Mouse (Mus musculus) liver, embryonic 14.5 days (tissue): ENCODE results near the gene Krr1. TPM values are rescaled to one million over a fixed set of nuclear protein-coding genes. Genes with fewer than 3 reads are reported as not detected.

ENCODE experiments used
- ATAC-seq: fragments of 200-750 bp; cut with Nextera tagmentation; 2 replicates; pipeline ENCODE4 v1.8.0; 2017; ENCODE audit warnings: moderate number of reproducible peaks, mild to moderate bottlenecking, moderate library complexity; ENCODE audit not compliant: insufficient read depth
- DNase-seq, 3 experiments: peaks; one replicate each; pipeline ENCODE4 v3.0.0-alpha.2; 2012 to 2013; ENCODE audit warnings: low read depth in 3 of 3, low spot score in 3 of 3
- H3K27ac ChIP-seq: fragments of 300-500 bp; sonication (generic); 2 replicates; pipeline ENCODE4 v1.5.1; 2014; ENCODE audit warnings: moderate library complexity, mild to moderate bottlenecking, control low read depth, inconsistent platforms
- H3K27me3 ChIP-seq: fragments of 300-500 bp; sonication (generic); 2 replicates; pipeline ENCODE4 v1.6.1; 2014; ENCODE audit warnings: mild to moderate bottlenecking, low read length, moderate library complexity; ENCODE audit not compliant: control insufficient read depth, insufficient read depth
- H3K36me3 ChIP-seq: fragments of 300-500 bp; sonication (generic); replicated peaks from 2 replicates; pipeline ENCODE4 v1.6.1; 2014; ENCODE audit warnings: low read depth; ENCODE audit not compliant: control insufficient read depth, insufficient read depth
- H3K4me1 ChIP-seq, 2 experiments: fragments of 200-500 bp in 1 of 2; fragments of 300-500 bp in 1 of 2; sonication (generic) in 1 of 2; replicated peaks; 2 replicates each; pipeline ENCODE4 v1.6.1; 2012 to 2014; ENCODE audit warnings: antibody characterized with exemption in 1 of 2, inconsistent platforms in 1 of 2, low read length in 1 of 2; ENCODE audit not compliant: control insufficient read depth in 2 of 2, insufficient read depth in 2 of 2
- H3K4me2 ChIP-seq: fragments of 300-500 bp; sonication (generic); 2 replicates; pipeline ENCODE4 v1.6.1; 2014; ENCODE audit warnings: low read depth, mild to moderate bottlenecking, control low read depth, moderate library complexity
- H3K4me3 ChIP-seq, 2 experiments: fragments of 200-500 bp in 1 of 2; fragments of 300-500 bp in 1 of 2; sonication (generic) in 1 of 2; 2 replicates each; pipeline ENCODE4 v1.5.1; 2012 to 2014; ENCODE audit warnings: low read depth in 2 of 2, low read length in 2 of 2, mild to moderate bottlenecking in 2 of 2, control low read depth in 1 of 2, inconsistent platforms in 1 of 2, moderate library complexity in 1 of 2; ENCODE audit not compliant: insufficient read depth in 1 of 2
- H3K9ac ChIP-seq: fragments of 300-500 bp; sonication (generic); replicated peaks from 2 replicates; pipeline ENCODE4 v1.6.1; 2014; ENCODE audit warnings: mild to moderate bottlenecking, control low read depth, moderate library complexity
- H3K9me3 ChIP-seq: fragments of 300-500 bp; sonication (generic); 2 replicates; pipeline ENCODE4 v1.6.1; 2016; ENCODE audit warnings: low read length, mixed read lengths; ENCODE audit not compliant: control insufficient read depth
- CTCF ChIP-seq: IDR thresholded peaks from 2 replicates; pipeline ENCODE4 v1.5.1; 2016; ENCODE audit warnings: antibody characterized with exemption, low read depth, control low read depth
- EP300 ChIP-seq: IDR thresholded peaks from 2 replicates; pipeline ENCODE4 v1.6.1; 2016; ENCODE audit warnings: antibody characterized with exemption, low read depth
- WGBS: fragments of 180-500 bp; shearing (Covaris S2); extraction: QIAGEN DNeasy Blood & Tissue Kit; methylation state at CpG from one replicate; pipeline ENCODE4 v1.1.7; 2014; ENCODE audit not compliant: insufficient replicate concordance; 5-methylcytosine and 5-hydroxymethylcytosine counted together
- polyA plus RNA-seq, 2 experiments: library from polyadenylated mRNA; depleted of rRNA in 1 of 2; stranded (reverse) in 1 of 2; unstranded in 1 of 2; fragments of >200 nt; fragmentation: Nextera tagmentation in 1 of 2; extraction: Ambion mirVana in 1 of 2; gene quantifications; 2 replicates each; pipeline versions ENCODE4 v1.2.1 to v1.2.3; 2012 to 2014

Krr1 gene
- polyA plus RNA-seq, 2 experiments: 9.9 to 22.1 TPM

- no peak overlapping the region for H3K4me3 ChIP-seq
- H3K27me3 ChIP-seq: no peaks in the 10 kb centered on the region
- H3K4me1 ChIP-seq: no peaks in the 10 kb centered on the region
- H3K9me3 ChIP-seq: no peaks in the 10 kb centered on the region
- H3K27ac ChIP-seq: no peak overlapping the region
- DNase-seq (peak; percentile 30 to 42 (median 34)), ATAC-seq (no peak)
- TF ChIP-seq CTCF (peak; percentile 79), EP300 (no peak)
- WGBS: 50% methylated on average over 10 of the region's 10 CpGs
- H3K36me3 ChIP-seq: no peaks in the 10 kb centered on the region
- no peak overlapping the region for H3K9ac ChIP-seq
- H3K4me2 ChIP-seq: no peak overlapping the region
Measured at GRCm38 (mm10) chr10:111957271-111958045, 15.0 kb upstream of the Krr1 start.

- ATAC-seq (no peak), DNase-seq (no peak)
- H3K9ac ChIP-seq: no peak overlapping the region
- H3K9me3 ChIP-seq: no peaks in the 10 kb centered on the region
- H3K36me3 ChIP-seq: no peaks in the 10 kb centered on the region
- H3K27ac ChIP-seq: no peak overlapping the region
- 29% methylated on average over 4 of the region's 4 CpGs for WGBS
- no peak overlapping the region for H3K4me2 ChIP-seq
- no peaks in the 10 kb centered on the region for H3K4me1 ChIP-seq
- no peak overlapping the region for H3K4me3 ChIP-seq
- no peaks in the 10 kb centered on the region for H3K27me3 ChIP-seq
- no peak for TF ChIP-seq CTCF
- TF ChIP-seq EP300: no peak
Measured at GRCm38 (mm10) chr10:111958046-111958421, 14.4 kb upstream of the Krr1 start.

- no peaks in the 10 kb centered on the region for H3K4me1 ChIP-seq
- no peaks in the 10 kb centered on the region for H3K36me3 ChIP-seq
- H3K9me3 ChIP-seq: no peaks in the 10 kb centered on the region
- H3K27me3 ChIP-seq: no peaks in the 10 kb centered on the region
- no peak overlapping the region for H3K9ac ChIP-seq
- H3K27ac ChIP-seq: no peak overlapping the region
- 42% methylated on average over 2 of the region's 2 CpGs for WGBS
- DNase-seq (no peak), ATAC-seq (no peak)
- H3K4me3 ChIP-seq: no peak overlapping the region
- TF ChIP-seq EP300 (no peak), CTCF (no peak)
- H3K4me2 ChIP-seq: no peak overlapping the region
Measured at GRCm38 (mm10) chr10:111959353-111959752, 13.1 kb upstream of the Krr1 start.

- no peaks in the 10 kb centered on the region for H3K36me3 ChIP-seq
- H3K9me3 ChIP-seq: no peaks in the 10 kb centered on the region
- no peaks in the 10 kb centered on the region for H3K4me1 ChIP-seq
- H3K27ac ChIP-seq: no peak overlapping the region
- ATAC-seq (no peak), DNase-seq (no peak)
- H3K27me3 ChIP-seq: no peaks in the 10 kb centered on the region
- WGBS: 45% methylated on average over 6 of the region's 6 CpGs
- TF ChIP-seq CTCF (no peak), EP300 (no peak)
- H3K4me2 ChIP-seq: no peak overlapping the region
- H3K9ac ChIP-seq: no peak overlapping the region
- no peak overlapping the region for H3K4me3 ChIP-seq
Measured at GRCm38 (mm10) chr10:111960459-111960858, 12.0 kb upstream of the Krr1 start.

GRCm38 (mm10) chr10:111966394-111966793, 6.1 kb upstream of the Krr1 start:
- no peak for ATAC-seq
- no peak overlapping the region for H3K4me2 ChIP-seq
- WGBS: 46% methylated on average over 4 of the region's 4 CpGs
- TF ChIP-seq EP300 (no peak), CTCF (peak; percentile 20; the same call in 1 of the 2 replicates)
- no peaks in the 10 kb centered on the region for H3K4me1 ChIP-seq
- H3K27ac ChIP-seq: no peak overlapping the region
- H3K9me3 ChIP-seq: no peaks in the 10 kb centered on the region
- H3K36me3 ChIP-seq: no peaks in the 10 kb centered on the region
- no peak overlapping the region for H3K9ac ChIP-seq
- no peak overlapping the region for H3K4me3 ChIP-seq
- no peak for DNase-seq
- H3K27me3 ChIP-seq: no peaks in the 10 kb centered on the region
